Mouse (Mus musculus): ENCODE data around the gene Znrf3.

Znrf3 gene

GRCm38 (mm10) chr11:5442590-5443021, 2.0 kb downstream of the Znrf3 start:
- in situ Hi-C loops (cut with MboI, MseI), result no loop called here

DNA sequence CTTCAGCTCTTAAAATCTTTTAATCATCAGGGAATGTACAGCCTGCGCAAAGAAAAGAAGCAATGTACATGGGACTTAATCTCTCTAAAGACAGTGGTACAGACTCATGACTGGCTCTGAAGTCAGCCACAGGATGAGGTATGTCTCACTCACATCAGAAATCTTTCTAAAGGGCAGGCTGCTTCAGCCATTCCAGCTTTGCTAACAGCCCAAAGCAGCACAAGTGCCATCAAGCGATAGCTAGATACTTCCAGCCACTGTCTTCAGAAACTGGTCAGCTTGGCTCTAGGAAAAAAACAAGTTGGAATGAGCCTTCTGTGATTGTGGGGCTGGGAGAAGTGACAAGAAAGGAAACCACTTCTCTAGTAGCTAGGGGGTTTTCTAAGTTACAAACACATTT, 7.0 kb downstream of the Znrf3 start:
- in situ Hi-C loops (cut with MboI, MseI), result no loop called here

DNA sequence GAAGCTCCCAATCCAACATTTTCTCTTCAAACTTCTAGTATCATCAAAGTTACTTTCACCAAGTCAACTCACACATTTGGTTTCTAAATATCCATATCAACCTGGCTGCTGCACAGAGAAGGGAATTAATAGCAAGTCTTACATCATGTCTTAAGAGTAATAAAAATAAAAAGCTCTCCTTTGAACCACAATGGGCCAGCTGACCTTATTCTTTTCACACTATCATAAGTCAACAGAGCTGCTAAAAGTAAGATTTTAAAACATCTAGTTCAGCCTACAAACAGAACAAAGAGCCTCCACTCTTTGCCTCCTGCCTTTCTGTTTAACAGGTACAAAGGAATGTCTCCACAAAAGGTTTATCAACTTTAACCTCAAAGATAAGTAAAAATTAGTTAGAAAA, 7.7 kb downstream of the Znrf3 start:
- in situ Hi-C loops (cut with MboI, MseI), result no loop called here

DNA sequence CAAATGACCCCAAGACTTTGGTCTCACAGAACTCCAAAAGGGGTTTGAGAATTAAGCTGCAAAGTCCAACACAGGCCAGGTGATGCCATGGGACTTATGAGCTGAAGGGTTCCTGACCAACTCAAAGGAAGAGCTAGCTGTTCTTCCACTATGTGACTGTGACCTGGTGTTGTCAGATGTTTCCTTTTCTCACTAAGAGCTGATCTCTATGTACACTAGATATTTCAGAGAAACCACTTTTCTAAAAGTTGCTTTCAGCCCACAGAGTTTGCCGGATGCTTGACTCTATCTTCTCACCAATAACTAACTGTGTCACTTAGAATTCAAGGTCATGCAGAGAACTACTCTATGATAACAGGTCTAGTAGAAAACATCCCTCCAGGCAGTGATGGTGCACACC, 9.2 kb downstream of the Znrf3 start:
- in situ Hi-C loops (cut with MboI, MseI), result no loop called here

DNA sequence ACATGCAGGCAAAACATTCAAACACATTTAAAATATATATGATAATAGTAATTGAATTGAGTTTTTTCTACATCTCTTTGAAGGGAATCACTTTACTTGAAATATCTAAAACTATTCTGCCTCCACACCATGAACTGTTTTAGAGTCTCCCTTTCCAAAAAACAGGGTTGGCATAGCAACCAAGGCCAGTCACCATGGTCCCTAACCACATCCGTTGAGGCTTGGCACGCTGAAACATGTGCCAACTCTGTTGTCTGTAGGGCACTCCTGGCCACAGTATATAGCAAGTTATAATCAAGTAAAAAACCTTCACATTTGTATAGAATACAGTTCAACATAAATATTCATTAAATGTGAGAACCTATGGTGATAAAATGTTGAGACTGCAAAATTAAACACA, 12.3 kb downstream of the Znrf3 start:
- in situ Hi-C loops (cut with MboI, MseI), result no loop called here

DNA sequence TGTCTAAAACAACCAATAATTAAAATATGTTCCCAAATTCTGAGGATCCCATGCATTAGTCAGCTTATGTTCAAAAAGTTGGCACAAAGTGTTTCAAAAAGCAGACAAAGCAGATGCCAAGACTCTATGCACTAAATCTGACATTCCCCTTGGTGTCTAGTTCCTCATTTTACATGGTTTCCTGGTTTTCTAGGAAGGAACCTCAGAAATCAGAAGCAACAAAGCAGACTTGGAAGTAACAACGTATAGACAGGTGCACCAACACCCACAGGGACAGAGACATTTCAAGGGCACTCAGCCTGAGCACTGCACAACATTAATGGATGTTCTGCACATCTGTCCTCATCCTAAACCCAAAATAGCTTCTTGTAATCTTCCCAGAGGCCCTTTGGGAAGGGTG, 13.8 kb downstream of the Znrf3 start:
- in situ Hi-C loops (cut with MboI, MseI), result no loop called here

GRCm38 (mm10) chr11:5429396-5430190, 15.1 kb downstream of the Znrf3 start:
- in situ Hi-C loops (cut with MboI, MseI), result no loop called here

DNA sequence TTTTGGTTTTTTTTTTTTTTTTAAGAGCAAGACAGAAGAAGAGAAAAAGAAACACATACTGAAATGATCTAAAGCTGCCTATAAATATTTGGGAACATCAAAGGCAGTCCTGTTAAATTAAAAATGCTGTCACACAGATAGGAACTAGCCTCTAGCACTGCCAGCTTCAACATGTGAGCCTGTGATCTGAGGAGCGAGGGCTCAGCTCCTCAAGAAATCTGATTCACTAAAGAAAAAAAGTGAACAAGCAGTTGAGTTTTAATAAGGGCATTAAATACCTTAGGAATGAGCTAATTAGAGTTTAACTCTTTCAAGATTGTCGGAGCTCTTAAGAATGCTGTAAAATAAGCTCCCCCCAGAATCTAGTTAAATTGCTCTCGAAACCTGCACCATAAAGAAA, 17.4 kb downstream of the Znrf3 start:
- in situ Hi-C loops (cut with MboI, MseI), result no loop called here

GRCm38 (mm10) chr11:5426317-5426716, 18.3 kb downstream of the Znrf3 start:
- in situ Hi-C loops (cut with MboI, MseI), result no loop called here

GRCm38 (mm10) chr11:5425106-5425505, 19.5 kb downstream of the Znrf3 start:
- in situ Hi-C loops (cut with MboI, MseI), result no loop called here

GRCm38 (mm10) chr11:5424185-5424584, 20.5 kb downstream of the Znrf3 start:
- in situ Hi-C loops (cut with MboI, MseI), result no loop called here

DNA sequence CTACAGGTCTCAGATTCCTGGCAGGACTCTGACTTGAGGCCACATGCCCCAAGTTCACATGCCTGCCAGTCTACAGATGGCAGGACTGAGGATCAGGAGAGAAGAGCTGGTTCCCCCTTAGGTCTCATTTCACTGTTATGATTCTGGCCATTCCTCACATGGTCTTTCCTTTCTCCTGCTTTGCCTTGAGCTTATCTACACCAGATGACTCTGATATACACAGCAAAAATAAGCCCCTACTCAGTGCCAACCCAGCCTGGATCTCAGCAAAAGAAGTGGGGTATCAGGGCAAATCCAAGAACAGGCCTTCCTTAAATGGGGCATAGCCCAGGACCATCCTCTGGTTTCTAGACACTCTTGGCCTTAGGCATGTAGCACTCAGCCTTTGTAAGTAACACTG, 21.6 kb downstream of the Znrf3 start:
- in situ Hi-C loops (cut with MboI, MseI), result no loop called here

GRCm38 (mm10) chr11:5422252-5422636, 22.4 kb downstream of the Znrf3 start:
- in situ Hi-C loops (cut with MboI, MseI), result no loop called here

DNA sequence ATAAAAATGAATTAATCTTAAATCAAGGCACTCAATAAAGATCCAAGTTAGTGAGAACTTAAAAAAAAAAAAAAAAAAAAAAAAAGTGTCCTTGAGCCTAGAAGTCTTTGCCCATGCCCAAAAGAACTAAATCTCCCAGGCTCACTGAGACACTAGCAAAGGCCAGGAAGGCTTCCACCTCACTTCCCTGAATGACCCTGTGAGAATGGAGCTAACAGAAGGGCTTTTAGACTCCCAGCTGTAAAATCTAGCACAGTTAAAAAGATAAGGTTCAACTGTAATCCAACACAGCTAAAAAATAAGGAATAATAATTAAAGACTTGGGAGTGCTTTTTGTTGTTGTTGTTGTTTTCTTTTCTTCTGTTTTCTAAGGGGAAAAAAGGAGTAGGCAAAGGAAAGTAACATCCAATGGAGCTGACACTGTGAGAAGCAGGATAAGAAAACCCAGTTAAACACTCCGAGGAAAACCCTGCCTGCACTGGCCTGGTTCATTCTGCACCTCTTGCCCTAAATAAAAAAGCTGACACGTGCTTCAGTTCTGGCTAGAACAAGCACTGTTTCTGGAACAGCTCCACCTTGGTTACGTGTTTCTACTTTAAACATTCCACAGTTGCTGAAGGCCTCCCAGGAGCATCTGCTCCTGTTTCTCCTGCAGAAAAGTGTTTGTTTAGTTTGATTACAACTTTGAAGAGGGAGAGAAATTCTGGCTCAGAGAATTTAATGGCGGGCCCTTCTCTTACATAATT, 23.0 kb downstream of the Znrf3 start:
- in situ Hi-C loops (cut with MboI, MseI), result no loop called here

GRCm38 (mm10) chr11:5415617-5416338, 28.9 kb downstream of the Znrf3 start:
- in situ Hi-C loops (cut with MboI, MseI), result no loop called here

- in situ Hi-C loops (cut with MboI, MseI), result no loop called here
These were observed 29.6 kb downstream of the Znrf3 start for GRCm38 (mm10) chr11:5414856-5415616.

DNA sequence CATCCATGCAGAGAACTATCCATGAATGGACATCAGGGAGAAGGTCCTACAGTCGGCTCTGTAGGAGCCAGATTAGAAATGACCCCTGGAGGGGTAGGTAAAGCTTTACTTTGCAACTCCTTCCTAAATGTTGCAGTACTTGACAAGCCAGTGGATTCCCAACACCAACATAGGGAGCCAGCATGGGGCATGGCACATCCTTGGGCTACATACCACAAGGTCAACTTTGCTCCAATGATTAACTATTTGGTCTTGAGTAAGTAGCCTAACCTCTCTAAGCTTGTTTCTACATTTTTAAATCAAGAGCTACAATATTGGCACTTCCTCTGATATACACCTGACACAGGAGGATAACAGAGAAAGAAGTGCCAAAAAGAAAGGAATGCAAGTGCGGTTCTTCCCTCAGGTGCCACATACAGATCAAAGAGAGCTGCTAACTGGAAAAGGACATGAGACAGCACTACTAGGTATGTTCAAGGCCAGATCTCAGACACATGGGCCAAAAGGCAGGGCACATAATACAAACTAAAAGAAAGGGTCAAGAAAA, 31.9 kb downstream of the Znrf3 start:
- in situ Hi-C loops (cut with MboI, MseI), result no loop called here

GRCm38 (mm10) chr11:5411577-5411976, 33.1 kb downstream of the Znrf3 start:
- in situ Hi-C loops (cut with MboI, MseI), result no loop called here

- in situ Hi-C loops (cut with MboI, MseI), result no loop called here
These were observed 40.5 kb downstream of the Znrf3 start for GRCm38 (mm10) chr11:5404180-5404579.

DNA sequence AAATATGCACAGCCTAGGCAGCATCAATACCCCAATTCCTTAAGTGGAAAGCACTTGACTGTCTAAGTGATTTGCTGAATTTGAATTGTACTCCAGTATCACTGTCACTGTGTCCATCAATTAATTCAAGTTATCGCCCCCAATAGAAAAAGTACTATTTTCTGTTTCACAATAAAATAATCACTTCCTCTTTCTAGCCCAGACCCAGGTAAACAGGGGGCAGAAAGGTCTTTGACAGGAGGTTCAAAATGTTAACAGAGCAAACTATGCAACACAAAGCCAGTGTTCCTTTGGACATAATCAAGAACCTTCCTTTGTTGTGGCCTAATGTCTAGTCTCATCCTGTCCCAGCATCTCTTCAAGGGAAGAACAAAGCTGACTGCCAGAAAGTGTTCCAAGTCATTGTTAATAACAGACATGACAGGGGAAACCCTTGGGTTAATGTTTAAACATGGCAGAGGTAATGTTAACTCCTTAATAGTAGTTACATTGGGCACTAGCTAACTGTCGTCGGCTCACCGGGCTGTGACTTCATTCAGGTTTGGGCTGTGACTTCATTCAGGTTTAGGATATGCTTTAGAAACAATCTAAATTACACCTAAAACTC, 42.4 kb downstream of the Znrf3 start:
- in situ Hi-C loops (cut with MboI, MseI), result no loop called here

All from T-helper 2 cell (primary cell).